Mouse (Mus musculus): ENCODE data around the gene Neto2. TPM values are rescaled to one million over a fixed set of nuclear protein-coding genes. Genes with fewer than 3 reads are reported as not detected.
"Not testable (repeated sequence)": the region's sequence is repeated elsewhere in the genome, so short reads cannot be mapped to it uniquely, and the experiment has no call there.

The Neto2 gene
- polyA plus RNA-seq, 1 experiment from 2014 or later = 98.5 TPM

DNA sequence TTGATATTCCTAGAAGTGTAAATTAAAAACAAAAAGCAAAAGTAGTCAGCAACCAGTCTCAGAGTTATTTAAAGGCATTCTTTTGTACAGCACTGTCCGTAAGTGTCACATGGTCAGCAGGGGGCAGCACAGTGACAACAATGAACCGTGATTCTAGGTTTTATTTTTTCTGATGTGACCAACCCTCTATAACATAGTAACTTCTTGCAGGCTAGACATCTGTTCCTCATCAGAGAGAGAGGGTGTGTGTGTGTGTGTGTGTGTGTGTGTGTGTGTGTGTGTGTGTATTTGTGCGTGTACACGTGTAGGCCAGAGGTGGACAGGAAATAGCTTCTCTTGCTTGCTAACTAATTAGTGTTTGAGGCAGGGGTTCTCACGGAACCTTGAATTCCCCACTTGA lies 38.7 kb downstream of the Neto2 start:
- Histone ChIP-seq H3K4me3 (ENCODE audit: low read depth, low read length) (no peak overlapping the region), H3K27ac (ENCODE audit: low read depth, low read length) (no peak overlapping the region), H3K4me1 (ENCODE audit: control insufficient read depth, insufficient read depth, low read length) (no peaks in the 10 kb centered on the region), H3K27me3 (ENCODE audit: control insufficient read depth, insufficient read depth, low read length) (no peaks in the 10 kb centered on the region), H3K9me3 (ENCODE audit: control insufficient read depth, low read length) (no peaks in the 10 kb centered on the region), H3K4me2 (ENCODE audit: low read depth, low read length) (no peak overlapping the region), H3K36me3 (ENCODE audit: control insufficient read depth, insufficient read depth, low read length) (no peaks in the 10 kb centered on the region), H3K9ac (replicated peaks; ENCODE audit: low read depth, low read length) (no peak overlapping the region)
- 66% methylated on average over 5 of the region's 5 CpGs for WGBS
- no peak; the same call in 1 of the 2 replicates for ATAC-seq (ENCODE audit: low read depth)

DNA sequence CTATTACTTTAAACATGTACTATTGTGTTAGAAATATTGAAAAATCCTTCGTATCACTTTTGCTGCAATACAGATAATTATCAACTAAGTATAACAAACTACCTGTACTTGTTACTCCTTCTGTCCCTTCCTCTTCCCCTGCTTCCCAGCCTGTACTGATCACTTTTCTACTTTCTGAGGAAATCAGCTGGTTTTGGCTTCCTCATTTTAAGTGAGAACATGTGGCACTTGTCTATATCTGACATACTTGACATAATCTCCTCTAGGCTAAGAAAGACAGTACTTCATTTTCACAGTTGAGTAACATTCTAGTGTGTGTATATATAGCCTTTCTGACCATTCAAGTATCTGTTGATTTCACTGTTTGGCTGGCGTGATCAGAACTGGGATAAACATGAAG lies 49.5 kb downstream of the Neto2 start:
- 91% methylated on average over 2 of the region's 2 CpGs for WGBS
- peaks cover 5% of the 10 kb centered on the region; the same call in 1 of the 2 replicates for H3K36me3 ChIP-seq (ENCODE audit: control insufficient read depth, insufficient read depth, low read length)
- H3K4me2 ChIP-seq (ENCODE audit: low read depth, low read length) = no peak overlapping the region
- no peak overlapping the region for H3K27ac ChIP-seq (ENCODE audit: low read depth, low read length)
- no peaks in the 10 kb centered on the region for H3K27me3 ChIP-seq (ENCODE audit: control insufficient read depth, insufficient read depth, low read length)
- no peaks in the 10 kb centered on the region for H3K4me1 ChIP-seq (ENCODE audit: control insufficient read depth, insufficient read depth, low read length)
- no peak overlapping the region for H3K4me3 ChIP-seq (ENCODE audit: low read depth, low read length)
- ATAC-seq (ENCODE audit: low read depth) = no peak
- no peaks in the 10 kb centered on the region for H3K9me3 ChIP-seq (ENCODE audit: control insufficient read depth, low read length)
- no peak overlapping the region for H3K9ac ChIP-seq (replicated peaks; ENCODE audit: low read depth, low read length)

DNA sequence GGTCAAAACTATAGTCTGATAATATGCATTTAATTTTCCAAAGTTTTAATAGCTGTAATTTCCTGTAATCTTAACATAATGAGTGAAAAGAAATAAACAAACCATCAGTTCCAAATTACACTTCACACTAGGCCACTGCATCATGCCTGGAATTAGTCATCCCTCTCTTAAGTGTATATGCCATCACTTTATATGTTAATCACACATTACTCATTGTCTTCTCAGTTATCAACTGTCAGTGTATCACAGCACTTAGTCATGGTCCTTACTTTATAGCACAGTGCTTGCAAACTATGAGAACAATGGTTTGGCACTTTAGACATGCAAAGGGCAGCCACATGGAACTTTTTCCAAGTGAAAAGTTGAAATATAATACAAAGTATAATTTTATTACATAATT lies 52.2 kb downstream of the Neto2 start:
- Histone ChIP-seq H3K9ac (replicated peaks; ENCODE audit: low read depth, low read length) (no peak overlapping the region), H3K9me3 (ENCODE audit: control insufficient read depth, low read length) (no peaks in the 10 kb centered on the region), H3K27me3 (ENCODE audit: control insufficient read depth, insufficient read depth, low read length) (no peaks in the 10 kb centered on the region), H3K4me2 (ENCODE audit: low read depth, low read length) (no peak overlapping the region), H3K4me3 (ENCODE audit: low read depth, low read length) (no peak overlapping the region), H3K27ac (ENCODE audit: low read depth, low read length) (no peak overlapping the region), H3K36me3 (ENCODE audit: control insufficient read depth, insufficient read depth, low read length) (peaks cover 17% of the 10 kb centered on the region), H3K4me1 (ENCODE audit: control insufficient read depth, insufficient read depth, low read length) (no peaks in the 10 kb centered on the region)
- no peak for ATAC-seq (ENCODE audit: low read depth)

- Histone ChIP-seq H3K4me2 (ENCODE audit: low read depth, low read length) (no peak overlapping the region), H3K36me3 (ENCODE audit: control insufficient read depth, insufficient read depth, low read length) (peaks cover 28% of the 10 kb centered on the region), H3K4me3 (ENCODE audit: low read depth, low read length) (no peak overlapping the region), H3K9me3 (ENCODE audit: control insufficient read depth, low read length) (no peaks in the 10 kb centered on the region), H3K4me1 (ENCODE audit: control insufficient read depth, insufficient read depth, low read length) (no peaks in the 10 kb centered on the region), H3K9ac (replicated peaks; ENCODE audit: low read depth, low read length) (no peak overlapping the region), H3K27ac (ENCODE audit: low read depth, low read length) (no peak overlapping the region), H3K27me3 (ENCODE audit: control insufficient read depth, insufficient read depth, low read length) (no peaks in the 10 kb centered on the region)
- no peak for ATAC-seq (ENCODE audit: low read depth)
- WGBS = 94% methylated on average over 4 of the region's 4 CpGs
Observed at GRCm38 (mm10) chr8:85644921-85645665, 55.6 kb downstream of the Neto2 start.

GRCm38 (mm10) chr8:85624450-85624849 lies 76.3 kb downstream of the Neto2 start:
- no peak for ATAC-seq (ENCODE audit: low read depth)
- no peak overlapping the region for H3K27ac ChIP-seq (ENCODE audit: low read depth, low read length)
- no peak overlapping the region for H3K9ac ChIP-seq (replicated peaks; ENCODE audit: low read depth, low read length)

DNA sequence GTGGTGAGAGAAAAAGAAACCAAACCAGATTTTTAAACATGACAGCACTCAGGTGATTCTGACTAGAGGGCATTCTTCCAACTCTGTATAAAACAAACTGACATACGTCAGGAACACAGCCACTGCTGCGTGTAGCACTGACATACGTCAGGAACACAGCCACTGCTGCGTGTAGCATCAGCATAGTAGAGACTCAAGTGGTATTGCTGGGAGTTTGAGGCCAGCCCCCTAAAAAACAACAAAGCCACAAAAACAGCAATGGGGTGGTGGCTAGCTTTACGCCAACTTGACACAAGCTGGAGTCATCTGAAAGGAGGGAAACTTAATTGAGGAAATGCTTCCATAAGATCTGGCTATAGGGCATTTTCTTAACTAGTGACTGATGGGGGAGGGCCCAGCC lies 77.5 kb downstream of the Neto2 start:
- Histone ChIP-seq H3K4me3 (ENCODE audit: low read depth, low read length) (no peak overlapping the region), H3K4me2 (ENCODE audit: low read depth, low read length) (no peak overlapping the region), H3K9me3 (ENCODE audit: control insufficient read depth, low read length) (no peaks in the 10 kb centered on the region), H3K27ac (ENCODE audit: low read depth, low read length) (no peak overlapping the region), H3K36me3 (ENCODE audit: control insufficient read depth, insufficient read depth, low read length) (0 out of 2 replicates have a peak, but pooled peaks cover 5% of the 10 kb centered on the region), H3K4me1 (ENCODE audit: control insufficient read depth, insufficient read depth, low read length) (no peaks in the 10 kb centered on the region), H3K9ac (replicated peaks; ENCODE audit: low read depth, low read length) (no peak overlapping the region), H3K27me3 (ENCODE audit: control insufficient read depth, insufficient read depth, low read length) (no peaks in the 10 kb centered on the region)
- no peak for ATAC-seq (ENCODE audit: low read depth)
- WGBS = 99% methylated on average over 5 of the region's 5 CpGs

More at GRCm38 (mm10) chr8:85624450-85624849, 76.3 kb downstream of the Neto2 start:
- Histone ChIP-seq H3K4me3 (ENCODE audit: low read depth, low read length) (no peak overlapping the region), H3K4me1 (ENCODE audit: control insufficient read depth, insufficient read depth, low read length) (no peaks in the 10 kb centered on the region), H3K4me2 (ENCODE audit: low read depth, low read length) (no peak overlapping the region), H3K36me3 (ENCODE audit: control insufficient read depth, insufficient read depth, low read length) (0 out of 2 replicates have a peak, but pooled peaks cover 5% of the 10 kb centered on the region), H3K9me3 (ENCODE audit: control insufficient read depth, low read length) (no peaks in the 10 kb centered on the region), H3K27me3 (ENCODE audit: control insufficient read depth, insufficient read depth, low read length) (no peaks in the 10 kb centered on the region)
- 97% methylated on average over 6 of the region's 6 CpGs for WGBS

DNA sequence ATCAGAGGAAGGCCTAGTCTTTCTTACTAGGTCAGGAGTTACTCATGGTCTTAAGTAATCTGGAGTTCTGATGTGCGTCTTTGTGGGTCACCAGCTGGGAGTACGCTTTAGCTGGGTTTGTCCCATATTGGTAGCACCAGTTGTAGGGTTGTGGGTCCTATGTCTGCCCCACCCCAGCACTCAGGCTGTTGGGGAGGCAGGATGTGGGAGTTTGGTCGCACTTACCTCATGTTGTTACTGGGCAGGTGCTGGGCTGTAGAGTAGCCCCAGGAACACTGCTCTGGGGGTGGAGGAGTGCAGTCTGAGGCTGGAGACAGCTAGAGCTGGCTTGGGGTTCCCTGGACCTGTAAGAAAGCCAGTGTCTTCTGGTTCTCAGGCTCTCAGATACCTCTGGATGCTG lies 81.9 kb downstream of the Neto2 start:
- H3K4me2 ChIP-seq (ENCODE audit: low read depth, low read length) = no peak overlapping the region
- H3K36me3 ChIP-seq (ENCODE audit: control insufficient read depth, insufficient read depth, low read length) = 0 out of 2 replicates have a peak, but pooled peaks cover 5% of the 10 kb centered on the region
- no peak for ATAC-seq (ENCODE audit: low read depth)
- no peaks in the 10 kb centered on the region for H3K9me3 ChIP-seq (ENCODE audit: control insufficient read depth, low read length)
- no peaks in the 10 kb centered on the region for H3K27me3 ChIP-seq (ENCODE audit: control insufficient read depth, insufficient read depth, low read length)
- H3K27ac ChIP-seq (ENCODE audit: low read depth, low read length) = no peak overlapping the region
- H3K4me1 ChIP-seq (ENCODE audit: control insufficient read depth, insufficient read depth, low read length) = no peaks in the 10 kb centered on the region
- no peak overlapping the region for H3K4me3 ChIP-seq (ENCODE audit: low read depth, low read length)
- WGBS = 87% methylated on average over 3 of the region's 3 CpGs
- no peak overlapping the region for H3K9ac ChIP-seq (replicated peaks; ENCODE audit: low read depth, low read length)

GRCm38 (mm10) chr8:85617125-85617524 lies 83.6 kb downstream of the Neto2 start:
- not testable (repeated sequence) for H3K36me3 ChIP-seq (ENCODE audit: control insufficient read depth, insufficient read depth, low read length); H3K4me1 ChIP-seq (ENCODE audit: control insufficient read depth, insufficient read depth, low read length); H3K27me3 ChIP-seq (ENCODE audit: control insufficient read depth, insufficient read depth, low read length); H3K9me3 ChIP-seq (ENCODE audit: control insufficient read depth, low read length); H3K4me2 ChIP-seq (ENCODE audit: low read depth, low read length); H3K4me3 ChIP-seq (ENCODE audit: low read depth, low read length); H3K27ac ChIP-seq (ENCODE audit: low read depth, low read length); H3K9ac ChIP-seq (replicated peaks; ENCODE audit: low read depth, low read length); ATAC-seq (ENCODE audit: low read depth)
- WGBS = 99% methylated on average over 3 of the region's 3 CpGs

- WGBS = 80% methylated on average over 2 of the region's 2 CpGs
- Histone ChIP-seq H3K9me3 (ENCODE audit: control insufficient read depth, low read length) (no peaks in the 10 kb centered on the region), H3K36me3 (ENCODE audit: control insufficient read depth, insufficient read depth, low read length) (no peaks in the 10 kb centered on the region), H3K9ac (replicated peaks; ENCODE audit: low read depth, low read length) (no peak overlapping the region), H3K27me3 (ENCODE audit: control insufficient read depth, insufficient read depth, low read length) (no peaks in the 10 kb centered on the region), H3K27ac (ENCODE audit: low read depth, low read length) (no peak overlapping the region), H3K4me1 (ENCODE audit: control insufficient read depth, insufficient read depth, low read length) (no peaks in the 10 kb centered on the region), H3K4me2 (ENCODE audit: low read depth, low read length) (no peak overlapping the region), H3K4me3 (ENCODE audit: low read depth, low read length) (no peak overlapping the region)
- no peak for ATAC-seq (ENCODE audit: low read depth)
Observed at GRCm38 (mm10) chr8:85608836-85609235, 91.9 kb downstream of the Neto2 start.

Data from neural tube, embryonic 14.5 days (tissue).